Comparison of ENCODE assay signal across 22 mouse cellular contexts in the genomic region with DNA sequence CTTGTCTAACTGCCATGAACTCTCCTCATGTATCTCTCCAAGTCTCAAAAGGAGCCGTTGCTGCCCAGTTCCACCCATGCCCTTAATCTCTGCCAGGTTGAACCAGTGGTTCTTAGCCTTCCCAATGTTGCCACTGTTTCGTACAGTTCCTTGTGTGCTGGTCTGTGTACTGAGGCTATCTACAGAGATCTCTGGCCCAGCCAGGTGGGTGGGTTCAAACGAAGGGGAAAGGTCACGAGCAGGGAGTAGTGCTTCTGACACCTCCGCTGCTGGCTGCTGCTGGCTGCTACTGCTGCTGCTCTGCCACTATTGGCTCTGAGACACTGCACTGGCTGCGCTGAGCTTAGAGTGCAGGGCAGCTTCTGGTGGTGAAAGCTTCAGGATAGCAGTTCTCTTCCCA.
DNase-seq lines count a peak whose midpoint lies in the region; ATAC-seq and TF ChIP-seq lines count a peak whose summit lies in the region.
"Had no signal": no experiment of that assay in that cellular context is flagged by ENCODE, and none has a peak within 500 bp of the region (broad histone marks: within the 10 kb centered on the region; RNA-seq: fewer than 3 reads in every experiment).

No protein-coding gene starts in this region.

- ATAC-seq in hindbrain, embryonic 11.5 days (ENCODE audit: low FRiP score), result no peak
- no peak for ATAC-seq in lung, postnatal 0 days
- peak; percentile 58; the same call in 1 of the 2 replicates for ATAC-seq in liver, embryonic 16.5 days (ENCODE audit: low read depth)
- peak; percentile 54; the same call in 1 of the 2 replicates for ATAC-seq in stomach, embryonic 16.5 days (ENCODE audit: insufficient read depth, low FRiP score)
- ATAC-seq: activated CD4-positive, CD25-positive, alpha-beta regulatory T cell, adult 4 months; forebrain, embryonic 16.5 days; hindbrain, postnatal 0 days; Patski had no signal

- no peak for TF ChIP-seq CTCF in lung, postnatal 0 days (IDR thresholded peaks at IDR 0.05)

- H3K27ac ChIP-seq in hindbrain, embryonic 10.5 days, result peak overlapping the region; percentile 23; the same call in 1 of the 2 replicates
- H3K27ac ChIP-seq in hindbrain, embryonic 11.5 days (ENCODE audit: low read depth, low read length), result no peak overlapping the region
- peak overlapping the region; percentile 77 for H3K27ac ChIP-seq in lung, postnatal 0 days (ENCODE audit: low read length)
- no peak overlapping the region for H3K27ac ChIP-seq in liver, embryonic 16.5 days (ENCODE audit: low read length)
- H3K27ac ChIP-seq in stomach, embryonic 16.5 days (ENCODE audit: low read length), result peak overlapping the region; percentile 20
- H3K27ac ChIP-seq: embryonic facial prominence, embryonic 12.5 days; hindbrain, postnatal 0 days; limb, embryonic 15.5 days had no signal

- no peaks in the 10 kb centered on the region for H3K36me3 ChIP-seq in hindbrain, embryonic 10.5 days
- H3K36me3 ChIP-seq in hindbrain, embryonic 11.5 days (ENCODE audit: control insufficient read depth, insufficient read depth, low read length), result no peaks in the 10 kb centered on the region
- no peaks in the 10 kb centered on the region for H3K36me3 ChIP-seq in lung, postnatal 0 days (ENCODE audit: insufficient read depth, low read length)
- H3K36me3 ChIP-seq in liver, embryonic 16.5 days (ENCODE audit: control insufficient read depth, insufficient read depth), result no peaks in the 10 kb centered on the region
- H3K36me3 ChIP-seq in stomach, embryonic 16.5 days (ENCODE audit: control insufficient read depth, insufficient read depth, low read length), result no peaks in the 10 kb centered on the region
- H3K36me3 ChIP-seq: embryonic facial prominence, embryonic 12.5 days; limb, embryonic 15.5 days had no signal

- H3K9me3 ChIP-seq in hindbrain, embryonic 10.5 days, result no peaks in the 10 kb centered on the region
- no peaks in the 10 kb centered on the region for H3K9me3 ChIP-seq in hindbrain, embryonic 11.5 days (ENCODE audit: control insufficient read depth, low read length)
- H3K9me3 ChIP-seq in lung, postnatal 0 days (ENCODE audit: low read length), result no peaks in the 10 kb centered on the region
- H3K9me3 ChIP-seq in liver, embryonic 16.5 days (replicated peaks; ENCODE audit: control insufficient read depth, low read length), result no peaks in the 10 kb centered on the region
- no peaks in the 10 kb centered on the region for H3K9me3 ChIP-seq in stomach, embryonic 16.5 days (replicated peaks; ENCODE audit: control insufficient read depth, low read length)
- H3K9me3 ChIP-seq: embryonic facial prominence, embryonic 12.5 days; limb, embryonic 15.5 days had no signal

- 77% methylated on average over 6 of the region's 6 CpGs for WGBS in hindbrain, embryonic 10.5 days
- 77% methylated on average over 6 of the region's 6 CpGs for WGBS in hindbrain, embryonic 11.5 days
- 44% methylated on average over 6 of the region's 6 CpGs for WGBS in lung, postnatal 0 days
- 64% methylated on average over 6 of the region's 6 CpGs for WGBS in liver, embryonic 16.5 days (ENCODE audit: insufficient replicate concordance)
- WGBS in stomach, embryonic 16.5 days, result 47% methylated on average over 6 of the region's 6 CpGs

- no peak for DNase-seq in hindbrain, embryonic 10.5 days (ENCODE audit: low spot score)
- DNase-seq in hindbrain, embryonic 11.5 days (ENCODE audit: low spot score), result no peak
- no peak for DNase-seq in lung, postnatal 0 days (ENCODE audit: low spot score)
- no peak for DNase-seq in lung, postnatal 25 days (ENCODE audit: low spot score)
- DNase-seq in frontal cortex, postnatal 14 days (ENCODE audit: low spot score in 2 of 2), result no peak
- DNase-seq: adrenal gland, postnatal 36 days; cerebellum, adult 8-10 months; gastrocnemius, postnatal 10 days; heart, postnatal 36 days; kidney, adult 8-10 months; kidney, postnatal 25 days; right cerebral cortex, adult 18-20 months; thymus, postnatal 25 days had no signal

- no peaks in the 10 kb centered on the region for H3K27me3 ChIP-seq in hindbrain, embryonic 10.5 days (ENCODE audit: insufficient read depth, poor library complexity, severe bottlenecking)
- H3K27me3 ChIP-seq in hindbrain, embryonic 11.5 days (ENCODE audit: control insufficient read depth, insufficient read depth, low read length), result no peaks in the 10 kb centered on the region
- H3K27me3 ChIP-seq in lung, postnatal 0 days (replicated peaks; ENCODE audit: insufficient read depth, low read length), result no peaks in the 10 kb centered on the region
- H3K27me3 ChIP-seq in liver, embryonic 16.5 days (ENCODE audit: control insufficient read depth, insufficient read depth, low read depth, low read length), result no peaks in the 10 kb centered on the region
- no peaks in the 10 kb centered on the region for H3K27me3 ChIP-seq in stomach, embryonic 16.5 days (ENCODE audit: control insufficient read depth, insufficient read depth, low read length)
- H3K27me3 ChIP-seq: embryonic facial prominence, embryonic 12.5 days; limb, embryonic 15.5 days; Patski had no signal

- H3K4me2 ChIP-seq in hindbrain, embryonic 11.5 days (replicated peaks; ENCODE audit: low read depth, low read length), result no peak overlapping the region
- H3K4me2 ChIP-seq in lung, postnatal 0 days (replicated peaks; ENCODE audit: low read depth, low read length), result no peak overlapping the region
- no peak overlapping the region for H3K4me2 ChIP-seq in liver, embryonic 16.5 days (ENCODE audit: low read depth, low read length)
- H3K4me2 ChIP-seq in stomach, embryonic 16.5 days (ENCODE audit: low read depth, low read length), result no peak overlapping the region
- H3K4me2 ChIP-seq: embryonic facial prominence, embryonic 12.5 days; limb, embryonic 15.5 days had no signal

- H3K4me3 ChIP-seq in hindbrain, embryonic 10.5 days, result no peak overlapping the region
- H3K4me3 ChIP-seq in hindbrain, embryonic 11.5 days (ENCODE audit: low read depth, low read length), result no peak overlapping the region
- H3K4me3 ChIP-seq in lung, postnatal 0 days (ENCODE audit: low read depth, low read length), result no peak overlapping the region
- H3K4me3 ChIP-seq in liver, embryonic 16.5 days (ENCODE audit: low read depth, low read length), result no peak overlapping the region
- no peak overlapping the region for H3K4me3 ChIP-seq in stomach, embryonic 16.5 days (replicated peaks; ENCODE audit: low read length)
- H3K4me3 ChIP-seq: embryonic facial prominence, embryonic 12.5 days; limb, embryonic 15.5 days; megakaryocyte, embryonic 14.5 days had no signal

- no peak overlapping the region for H3K9ac ChIP-seq in hindbrain, embryonic 11.5 days (ENCODE audit: low read depth, low read length)
- H3K9ac ChIP-seq in lung, postnatal 0 days (replicated peaks; ENCODE audit: low read depth), result no peak overlapping the region
- no peak overlapping the region for H3K9ac ChIP-seq in liver, embryonic 16.5 days (ENCODE audit: low read depth, low read length)
- no peak overlapping the region for H3K9ac ChIP-seq in stomach, embryonic 16.5 days (ENCODE audit: low read length)
- H3K9ac ChIP-seq: embryonic facial prominence, embryonic 12.5 days; limb, embryonic 15.5 days had no signal

- peaks cover 7% of the 10 kb centered on the region; the same call in 1 of the 2 replicates for H3K4me1 ChIP-seq in hindbrain, embryonic 10.5 days (replicated peaks)
- H3K4me1 ChIP-seq in hindbrain, embryonic 11.5 days (replicated peaks; ENCODE audit: control insufficient read depth, insufficient read depth, low read length), result no peaks in the 10 kb centered on the region
- H3K4me1 ChIP-seq in lung, postnatal 0 days (ENCODE audit: insufficient read depth, low read depth, low read length), result peaks cover 12% of the 10 kb centered on the region
- no peaks in the 10 kb centered on the region for H3K4me1 ChIP-seq in liver, embryonic 16.5 days (ENCODE audit: control insufficient read depth, low read depth, low read length)
- H3K4me1 ChIP-seq in stomach, embryonic 16.5 days (ENCODE audit: control insufficient read depth, insufficient read depth, low read length), result peaks cover 37% of the 10 kb centered on the region
- H3K4me1 ChIP-seq: limb, embryonic 15.5 days; megakaryocyte, embryonic 14.5 days had no signal

- TF ChIP-seq EP300 in lung, postnatal 0 days (IDR thresholded peaks at IDR 0.05), result no peak

Comparison
In these comparisons a context has a peak if more than half of its experiments do, and no peak if none do; other contexts are left out.
1. H3K27ac ChIP-seq: peak in hindbrain, embryonic 10.5 days (single experiment), lung, postnatal 0 days (single experiment) and stomach, embryonic 16.5 days (single experiment); none in hindbrain, embryonic 11.5 days (single experiment) and liver, embryonic 16.5 days (single experiment).
2. ATAC-seq: peak in liver, embryonic 16.5 days (single experiment) and stomach, embryonic 16.5 days (single experiment); none in hindbrain, embryonic 11.5 days (single experiment) and lung, postnatal 0 days (single experiment).